Mouse (Mus musculus): ENCODE results near the gene 1700013G24Rik.

- TF ChIP-seq GATA1 (IDR thresholded peaks at IDR 0.05; ENCODE audit: low read length) (no peak), TAL1 (IDR thresholded peaks at IDR 0.05; ENCODE audit: low read length) (no peak)
Observed at GRCm38 (mm10) chr4:137486081-137487014, 33.3 kb downstream of the 1700013G24Rik start.

Data from erythroblast, embryonic 14.5 days (primary cell).